Mouse (Mus musculus) thymus, adult 2 months (tissue): ENCODE data around the gene Dnajc5.

Experiments used
- CTCF ChIP-seq: fragments of 200-500 bp; IDR thresholded peaks from 2 replicates; pipeline ENCODE4 v1.5.1; 2012; ENCODE audit warnings: mild to moderate bottlenecking, control low read depth, low read length, moderate library complexity, borderline replicate concordance; ENCODE audit not compliant: control insufficient read depth, poor library complexity, insufficient read depth; ENCODE audit errors: extremely low read depth
- POLR2A ChIP-seq: fragments of 200-500 bp; IDR thresholded peaks from 2 replicates; pipeline ENCODE4 v1.6.1; 2012; ENCODE audit warnings: mild to moderate bottlenecking, low read length, control low read depth, moderate library complexity; ENCODE audit not compliant: control insufficient read depth, poor library complexity, insufficient read depth; ENCODE audit errors: extremely low read depth

GRCm38 (mm10) chr2:181589011-181589731 is 68.9 kb downstream of the Dnajc5 start:
- TF ChIP-seq POLR2A (no peak), CTCF (no peak)
